Mouse (Mus musculus) retina, postnatal 1 day (tissue): ENCODE measurements around the gene Atxn7l3b.
"Not testable (repeated sequence)": the region's sequence is repeated elsewhere in the genome, so short reads cannot be mapped to it uniquely, and the experiment has no call there.

Experiments
- DNase-seq: peaks from one replicate; pipeline ENCODE4 v3.0.0-alpha.2; 2012

The Atxn7l3b gene

GRCm38 (mm10) chr10:112928452-112929221 is at the start of gene Atxn7l3b:
TSS of gene Atxn7l3b (minus strand) at chr10:112929001.
- DNase-seq = peak; percentile 96

DNA sequence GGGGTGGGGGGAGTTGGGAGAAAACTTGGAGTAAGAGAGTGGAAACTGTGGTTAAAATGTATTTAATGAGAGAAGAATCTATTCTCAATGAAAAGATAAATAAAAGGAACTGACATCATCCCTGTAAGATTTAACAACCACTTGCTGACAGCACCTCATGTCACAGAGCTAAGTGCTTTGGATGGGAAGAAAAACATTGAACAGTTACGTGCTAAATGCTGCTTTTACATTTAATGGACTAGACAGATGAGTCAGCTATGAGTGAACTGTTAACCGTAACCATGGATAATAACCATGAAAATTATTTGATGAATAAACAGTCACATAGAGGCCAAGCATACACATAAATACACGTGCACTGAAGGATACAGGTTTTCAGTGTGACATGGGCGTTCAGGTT is 48.8 kb upstream of the Atxn7l3b start:
- no peak for DNase-seq

- DNase-seq = no peak
Observed at GRCm38 (mm10) chr10:112973286-112974026, 44.7 kb upstream of the Atxn7l3b start.

DNA sequence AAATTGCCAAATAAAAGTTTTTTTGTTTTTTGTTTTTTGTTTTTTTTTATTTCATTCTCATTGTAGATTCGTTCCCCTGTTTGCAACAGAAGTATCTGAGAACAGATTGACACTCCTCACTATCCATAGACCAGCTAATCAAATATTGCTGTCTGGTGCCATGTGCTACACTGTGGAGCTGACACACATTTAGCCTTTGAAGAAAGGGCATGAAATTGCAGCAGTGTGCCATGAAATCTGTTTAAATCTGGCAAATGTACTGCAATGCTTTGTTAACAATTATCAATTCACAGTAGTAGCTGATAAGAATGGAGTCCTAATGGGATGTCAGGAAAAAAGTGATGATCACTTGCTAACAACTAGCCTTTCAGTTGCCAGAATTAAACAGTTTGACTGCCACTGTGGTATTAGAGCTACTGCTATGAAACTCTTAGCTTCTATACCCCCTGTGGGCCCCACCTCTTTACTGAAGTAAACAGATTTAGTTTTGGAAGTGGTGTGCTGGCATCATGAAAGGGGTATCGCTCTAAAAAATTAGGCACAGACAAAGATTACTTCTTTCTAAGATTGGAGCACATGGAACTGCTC is 41.3 kb upstream of the Atxn7l3b start:
- DNase-seq = no peak

DNA sequence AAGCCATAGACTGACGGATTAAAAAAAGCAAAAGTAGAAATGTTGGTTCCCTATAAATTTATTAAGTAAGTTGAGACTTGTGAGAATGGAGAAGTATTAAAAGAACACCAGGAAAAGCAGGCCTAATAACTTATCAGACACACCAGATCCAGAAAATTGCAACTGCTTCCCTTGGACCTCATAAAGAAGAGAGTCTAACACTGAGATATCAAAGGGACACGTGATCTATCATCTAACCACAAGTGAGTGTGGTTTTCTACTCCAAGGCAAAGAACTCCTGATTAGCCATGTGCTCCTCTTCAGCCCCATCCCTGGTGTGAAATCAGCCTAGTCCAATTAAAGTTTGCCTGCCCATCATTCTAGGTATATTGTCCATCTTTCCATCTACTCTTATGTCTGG is 38.8 kb upstream of the Atxn7l3b start:
- DNase-seq = no peak

DNA sequence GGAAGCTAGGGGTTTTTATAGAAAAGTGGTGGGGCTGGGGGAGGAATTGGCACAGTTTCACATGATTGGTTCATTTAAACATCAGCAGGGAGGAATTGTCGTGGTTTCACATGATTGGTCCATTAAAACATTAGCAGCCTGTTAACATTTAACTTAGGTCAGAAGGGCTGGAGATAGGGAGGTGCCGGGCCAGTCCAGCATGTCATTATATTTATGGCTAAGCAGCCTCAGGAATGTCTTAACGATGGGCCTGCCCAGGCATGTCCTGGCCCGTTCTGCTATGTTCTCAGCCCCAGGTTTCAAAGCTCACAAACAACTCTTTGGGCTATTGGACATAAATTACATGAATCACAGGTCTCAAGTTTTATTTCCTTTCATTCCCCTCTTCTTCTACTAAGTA is 33.4 kb upstream of the Atxn7l3b start:
- DNase-seq = not testable (repeated sequence)

DNA sequence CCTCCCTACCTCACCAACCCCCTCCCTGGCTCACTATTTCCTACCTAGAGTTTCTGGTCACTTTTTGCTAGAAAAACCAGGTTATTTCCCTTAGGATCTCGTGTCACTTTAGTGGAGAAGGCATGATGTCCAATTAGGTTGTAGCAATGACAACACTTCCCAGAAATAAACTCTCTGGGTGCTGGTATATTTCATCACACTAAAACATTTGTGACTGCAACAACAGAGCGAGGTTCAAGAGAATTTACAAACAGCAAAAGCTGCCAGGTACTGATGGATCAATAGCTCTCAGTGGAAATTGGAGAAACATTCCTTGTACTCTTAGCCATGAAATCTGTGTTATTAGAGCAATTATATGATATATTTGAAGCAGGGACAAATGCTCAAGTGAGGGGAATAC is 25.3 kb upstream of the Atxn7l3b start:
- no peak for DNase-seq

GRCm38 (mm10) chr10:112948453-112948852 is 19.7 kb upstream of the Atxn7l3b start:
- no peak for DNase-seq

DNA sequence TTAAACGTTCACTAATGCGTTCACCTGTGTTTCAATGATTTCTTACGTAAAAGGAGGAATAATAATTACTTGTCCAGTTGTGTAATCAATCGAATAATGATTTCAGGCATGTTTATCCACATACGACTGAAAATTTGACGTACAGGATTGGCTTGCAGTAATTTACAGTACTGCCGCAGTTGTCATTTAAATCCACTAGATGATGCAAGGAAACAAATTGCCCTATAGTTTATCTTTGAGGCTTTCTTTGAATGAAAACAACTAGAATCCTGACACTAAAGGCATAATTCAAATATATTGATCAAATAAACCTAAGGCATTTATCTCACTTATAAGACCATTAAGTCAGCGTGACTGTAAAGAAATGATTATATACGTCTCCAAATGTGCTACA is 418 bp upstream of the Atxn7l3b start:
- DNase-seq = no peak

DNA sequence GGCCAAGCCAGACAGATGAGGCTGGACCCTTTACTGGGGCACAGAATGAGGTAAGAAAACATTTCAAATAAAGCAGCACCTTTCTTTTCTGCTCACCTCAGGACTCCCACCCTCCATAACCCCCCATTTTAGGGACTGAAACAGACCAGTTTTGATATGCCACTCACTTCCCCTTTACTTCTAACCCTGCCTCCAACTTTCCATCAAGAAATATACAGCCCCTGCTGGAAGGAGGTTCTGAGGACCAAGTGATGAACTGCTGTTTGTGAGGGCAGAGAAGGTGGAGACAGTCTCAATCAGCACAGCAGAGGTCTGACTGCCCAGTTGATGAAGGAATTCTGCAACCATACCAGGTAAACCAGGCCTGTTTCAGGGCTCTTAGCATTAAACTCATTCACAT is 1.8 kb downstream of the Atxn7l3b start:
- DNase-seq = no peak

DNA sequence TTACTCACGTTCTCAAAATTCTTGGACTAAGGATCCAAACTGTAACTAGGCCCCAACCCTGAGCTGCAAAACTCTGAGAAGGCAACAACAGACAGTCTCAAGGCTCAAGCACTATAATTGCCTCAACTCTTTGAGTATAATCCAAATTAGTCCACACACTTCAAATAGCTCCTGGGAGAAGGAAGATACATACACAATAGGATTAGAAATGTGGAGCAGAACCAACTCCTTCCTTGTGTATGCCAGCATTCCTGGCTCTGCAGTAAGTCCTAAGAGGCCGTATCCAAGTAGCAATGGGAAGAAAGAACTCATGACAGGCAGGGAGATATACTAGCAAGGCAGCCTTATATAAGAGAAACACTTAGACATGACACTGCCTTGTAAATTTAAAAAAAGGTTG is 2.5 kb downstream of the Atxn7l3b start:
- DNase-seq = no peak

DNA sequence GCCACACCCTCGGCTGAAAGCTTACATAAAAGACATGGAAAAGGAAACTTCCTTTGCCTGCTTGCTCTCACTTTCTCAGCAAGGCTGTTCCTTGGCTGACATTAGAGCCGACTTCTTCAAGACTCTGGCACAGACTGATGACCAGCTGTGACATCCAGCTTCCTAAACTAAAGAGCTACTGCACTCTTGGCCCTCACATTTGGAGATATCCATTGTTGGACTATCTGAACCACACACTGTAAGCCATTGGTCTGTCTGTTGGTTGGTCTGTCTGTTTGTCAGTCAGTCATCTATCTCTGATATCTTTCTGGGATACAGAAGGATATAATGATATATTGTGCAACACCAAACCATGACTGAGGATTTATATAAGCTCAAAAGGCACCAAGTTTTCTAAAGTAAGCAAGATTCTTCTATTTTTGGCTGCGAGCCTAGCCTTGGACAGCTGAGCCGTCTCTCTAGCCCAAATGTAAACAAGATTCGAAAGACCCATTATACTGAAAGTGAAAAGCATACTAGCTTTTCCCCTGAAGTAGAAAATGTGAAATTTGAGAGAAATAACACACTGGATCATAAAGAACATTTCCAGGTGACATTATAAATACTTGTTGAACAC is 12.1 kb downstream of the Atxn7l3b start:
- no peak for DNase-seq

DNA sequence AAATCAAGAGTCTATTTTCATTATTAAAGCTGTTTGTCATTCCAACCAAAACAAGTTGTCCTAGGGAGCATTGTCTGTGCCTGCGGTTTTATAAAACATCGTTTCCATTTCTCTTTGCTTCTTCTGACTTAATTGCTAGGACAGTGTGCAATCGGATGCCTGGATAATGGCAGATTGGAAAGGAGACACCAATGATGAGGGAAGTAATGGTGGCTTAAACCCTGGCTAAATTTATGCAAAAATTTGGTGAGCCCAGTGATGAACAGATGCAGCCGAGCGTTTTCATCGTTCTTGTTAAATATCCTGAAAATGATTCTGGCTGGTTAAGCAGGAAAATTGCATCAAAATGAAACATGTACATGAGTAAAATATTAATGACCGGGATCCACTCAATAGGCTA is 28.6 kb downstream of the Atxn7l3b start:
- peak; percentile 18 for DNase-seq

GRCm38 (mm10) chr10:112899796-112900195 is 29.0 kb downstream of the Atxn7l3b start:
- DNase-seq = no peak

GRCm38 (mm10) chr10:112896636-112897035 is 32.2 kb downstream of the Atxn7l3b start:
- no peak for DNase-seq

DNA sequence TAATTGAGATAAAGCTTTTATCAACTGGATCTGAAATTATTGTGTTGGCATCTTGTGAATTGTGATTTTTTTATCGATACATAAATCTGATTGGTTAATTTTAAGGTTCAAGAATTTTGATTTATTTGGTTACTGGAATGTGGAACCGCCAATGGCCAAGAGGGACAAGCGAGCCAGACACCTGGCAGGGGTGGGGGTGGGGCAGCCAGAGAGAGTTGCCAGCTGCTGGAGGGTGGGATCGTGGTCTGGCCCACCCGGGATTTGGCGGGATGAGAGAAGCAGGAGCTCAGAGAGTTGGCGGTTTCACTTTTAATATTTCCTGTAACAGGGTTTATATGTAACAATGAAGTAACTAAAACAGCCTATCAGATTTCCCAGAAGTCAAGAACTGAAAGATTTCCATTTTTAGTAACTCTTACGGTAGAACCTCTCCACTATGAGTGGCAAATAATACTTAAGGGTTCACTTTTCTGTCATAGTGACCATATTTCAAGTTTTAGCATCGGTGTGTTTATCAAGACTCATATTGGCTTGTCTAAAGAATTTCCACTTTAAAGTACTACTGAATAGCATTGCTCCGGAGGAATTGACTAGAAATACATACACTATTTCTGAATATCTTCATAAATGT is 35.1 kb downstream of the Atxn7l3b start:
- DNase-seq = no peak

DNA sequence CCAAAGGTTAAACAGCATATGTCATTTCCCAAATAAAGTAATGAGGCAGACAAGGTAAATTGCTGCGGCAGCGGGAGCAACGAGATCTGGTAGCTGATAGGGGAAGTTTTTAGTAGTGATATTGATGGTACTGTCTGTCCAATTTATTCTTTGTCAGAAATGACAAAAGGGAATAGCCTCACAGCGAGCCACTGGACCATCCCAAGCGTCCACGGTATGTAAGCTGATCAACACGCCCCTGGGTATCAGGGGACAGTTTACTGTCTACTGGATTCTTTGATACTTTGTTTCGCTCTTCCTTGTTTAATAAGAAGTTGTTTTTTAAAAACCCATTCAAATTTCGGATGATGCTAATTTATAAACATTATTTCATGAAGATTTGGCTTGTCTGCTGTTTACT is 44.7 kb downstream of the Atxn7l3b start:
- DNase-seq = no peak

DNA sequence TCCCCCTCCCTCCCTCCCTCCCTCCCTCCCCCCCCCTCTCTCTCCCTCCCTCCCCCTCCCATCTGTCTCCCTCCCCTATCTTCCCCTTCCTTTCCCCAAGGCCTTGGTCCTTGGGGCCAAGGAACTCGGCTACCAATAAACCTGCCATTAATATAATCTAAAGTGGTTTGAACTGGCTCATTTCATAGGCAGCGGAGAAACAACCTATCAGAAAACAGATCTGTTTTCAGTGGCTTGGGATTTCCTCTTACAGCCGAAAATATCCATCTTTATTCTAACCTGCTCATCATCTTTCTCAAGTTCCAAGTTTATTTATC is 45.2 kb downstream of the Atxn7l3b start:
- no peak for DNase-seq

DNA sequence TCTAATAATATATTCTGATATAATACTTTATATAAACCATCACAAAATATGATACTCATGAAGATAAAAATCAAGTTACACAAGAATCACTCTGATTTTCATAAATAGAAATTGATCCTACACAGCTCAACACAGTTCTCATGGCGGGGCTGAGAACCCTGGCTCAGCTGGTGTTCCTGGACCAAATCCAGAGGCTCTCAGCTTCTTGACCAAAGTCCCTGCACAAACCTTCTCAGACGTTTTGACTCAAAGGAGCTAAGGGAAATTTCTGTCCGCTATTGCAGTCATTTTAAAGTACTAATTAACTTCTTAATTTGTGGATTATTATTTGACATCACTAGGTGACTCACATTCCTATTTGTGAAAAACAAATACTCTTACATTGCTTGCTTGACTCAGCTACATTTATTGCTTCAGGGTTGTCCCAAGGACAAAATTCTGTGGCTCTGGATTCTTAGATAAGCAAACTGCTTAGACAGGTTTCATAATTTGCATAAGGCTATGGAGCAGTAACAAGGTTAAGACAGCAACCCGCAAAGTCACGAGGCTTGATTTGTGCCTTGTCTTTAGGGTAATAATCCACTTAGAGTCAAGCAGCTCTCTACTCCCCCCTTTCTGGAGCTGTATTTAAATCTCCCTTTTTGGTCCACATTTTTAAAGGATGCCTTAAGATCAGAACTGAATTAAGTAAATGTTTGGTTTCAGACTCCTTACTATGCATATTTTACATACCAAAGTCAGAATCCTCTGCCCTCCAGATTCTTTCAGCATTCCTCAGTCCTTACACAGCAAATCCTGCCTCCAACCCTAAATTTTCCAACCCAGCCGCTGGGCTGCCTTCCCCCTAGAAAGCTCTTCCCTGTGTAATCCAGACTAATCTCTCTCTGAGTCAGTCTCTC is 45.8 kb downstream of the Atxn7l3b start:
- peak; percentile 49 for DNase-seq

DNA sequence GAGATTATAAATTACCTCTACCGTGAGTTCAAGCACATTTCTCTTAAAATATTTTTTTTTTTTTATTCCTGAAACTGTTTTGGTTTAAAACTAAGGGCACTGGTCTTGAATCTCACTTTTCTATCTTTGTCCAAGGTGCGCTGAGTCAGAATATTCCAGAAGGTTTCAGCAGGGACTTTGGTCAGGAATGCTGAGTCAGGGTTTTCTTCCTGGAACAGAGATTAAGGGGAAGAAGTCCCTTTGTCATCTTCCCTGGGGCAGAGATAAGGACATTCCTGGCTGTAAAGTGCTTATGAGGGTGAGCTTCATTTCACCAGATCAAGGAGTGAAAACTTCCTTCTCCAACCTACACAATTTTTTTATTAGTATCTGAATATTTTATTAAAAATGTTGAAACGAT is 46.7 kb downstream of the Atxn7l3b start:
- DNase-seq = no peak

GRCm38 (mm10) chr10:112876655-112877393 is 52.0 kb downstream of the Atxn7l3b start:
- peak; percentile 24 for DNase-seq
